ENCODE assay signal across 16 mouse cellular contexts in genomic region chr2:25174866-25175689, GRCm38 (mm10). TPM values are rescaled to one million over a fixed set of nuclear protein-coding genes. Genes with fewer than 3 reads are reported as not detected.
DNase-seq lines count a peak whose midpoint lies in the region; ATAC-seq and TF ChIP-seq lines count a peak whose summit lies in the region.
"Had no signal": no experiment of that assay in that cellular context is flagged by ENCODE, and none has a peak within 500 bp of the region (broad histone marks: within the 10 kb centered on the region; RNA-seq: fewer than 3 reads in every experiment).

No protein-coding gene starts in this region.

- H3K36me3 ChIP-seq in CH12.LX (replicated peaks in 1 of 2; ENCODE audit: control insufficient read depth in 1 of 2, insufficient read depth in 1 of 2, low read length in 1 of 2), result no peaks in the 10 kb centered on the region
- no peaks in the 10 kb centered on the region for H3K36me3 ChIP-seq in kidney, embryonic 14.5 days (ENCODE audit: control insufficient read depth, insufficient read depth, low read length)
- H3K36me3 ChIP-seq in liver, embryonic 12.5 days, result no peaks in the 10 kb centered on the region
- H3K36me3 ChIP-seq: embryonic facial prominence, embryonic 15.5 days; forebrain, embryonic 15.5 days; limb, embryonic 13.5 days had no signal

- H3K79me2 ChIP-seq in CH12.LX (replicated peaks; ENCODE audit: control insufficient read depth, extremely low read depth, insufficient read depth, poor library complexity, severe bottlenecking), result no peaks in the 10 kb centered on the region

- H3K4me2 ChIP-seq in CH12.LX (ENCODE audit: insufficient read depth, low read depth, poor library complexity, severe bottlenecking), result no peak overlapping the region
- H3K4me2 ChIP-seq in kidney, embryonic 14.5 days (replicated peaks; ENCODE audit: low read depth, low read length), result no peak overlapping the region; the same call in 1 of the 2 replicates
- peak overlapping the region; percentile 11 for H3K4me2 ChIP-seq in liver, embryonic 12.5 days
- H3K4me2 ChIP-seq: embryonic facial prominence, embryonic 15.5 days; forebrain, embryonic 15.5 days; limb, embryonic 13.5 days had no signal

- peaks cover 66% of the 10 kb centered on the region for H3K27me3 ChIP-seq in CH12.LX (replicated peaks)
- H3K27me3 ChIP-seq in kidney, embryonic 14.5 days (ENCODE audit: control insufficient read depth, insufficient read depth, low read length), result peaks cover 9% of the 10 kb centered on the region; the same call in 1 of the 2 replicates
- peaks cover 37% of the 10 kb centered on the region for H3K27me3 ChIP-seq in liver, embryonic 12.5 days (replicated peaks)
- H3K27me3 ChIP-seq: forebrain, embryonic 15.5 days had no signal

- peak; percentile 36 for DNase-seq in 416B (ENCODE audit: low read depth)
- DNase-seq in CH12.LX (ENCODE audit: extremely low read depth), result no peak
- no peak for DNase-seq in layer of hippocampus, adult 18-20 months (ENCODE audit: low spot score in 2 of 2)
- DNase-seq in frontal cortex, postnatal 14 days (ENCODE audit: low spot score in 2 of 2), result no peak
- DNase-seq: adrenal gland, postnatal 10 days; gastrocnemius, postnatal 25 days; heart, postnatal 10 days; thymus, postnatal 36 days had no signal

- no peak for TF ChIP-seq EP300 in CH12.LX (IDR thresholded peaks at IDR 0.05; ENCODE audit: low read length)

- in situ Hi-C loops in CH12.LX (cut with MboI; ENCODE audit: low pct_ligation_motif_present, low pct_unique_long_range_greater_than_20kb, low sequenced_read_pairs), result no loop called here

- H3K9ac ChIP-seq in CH12.LX (ENCODE audit: insufficient read depth, low read depth), result no peak overlapping the region
- H3K9ac ChIP-seq in kidney, embryonic 14.5 days (ENCODE audit: low read depth, low read length), result no peak overlapping the region
- peak overlapping the region; percentile 1; the same call in 1 of the 2 replicates for H3K9ac ChIP-seq in liver, embryonic 12.5 days
- H3K9ac ChIP-seq: embryonic facial prominence, embryonic 15.5 days; forebrain, embryonic 15.5 days; limb, embryonic 13.5 days had no signal

- no peak overlapping the region for H3K27ac ChIP-seq in CH12.LX (ENCODE audit: insufficient read depth, low read depth)
- peak overlapping the region; percentile 32; the same call in 1 of the 2 replicates for H3K27ac ChIP-seq in kidney, embryonic 14.5 days (ENCODE audit: low read depth, low read length)
- H3K27ac ChIP-seq in liver, embryonic 12.5 days, result peak overlapping the region; percentile 45
- H3K27ac ChIP-seq: embryonic facial prominence, embryonic 15.5 days; forebrain, embryonic 15.5 days; limb, embryonic 13.5 days had no signal

- ATAC-seq in kidney, embryonic 14.5 days (ENCODE audit: low FRiP score, low TSS enrichment), result no peak
- ATAC-seq in liver, embryonic 12.5 days, result peak; percentile 53
- ATAC-seq in megakaryocyte-erythroid progenitor cell, adult 5-6 weeks (replicated peaks; ENCODE audit: low FRiP score, low TSS enrichment, poor library complexity, severe bottlenecking), result no peak
- ATAC-seq: forebrain, embryonic 15.5 days; inflammation-experienced regulatory T-cells, adult 6 months had no signal

- no peak for TF ChIP-seq RAD21 in CH12.LX (IDR thresholded peaks at IDR 0.05; ENCODE audit: low read depth, low read length)

- no peak for TF ChIP-seq POLR2A in CH12.LX (IDR thresholded peaks at IDR 0.05; ENCODE audit: low read depth, low read length)

- dilution Hi-C loops in CH12.LX (cut with MboI; ENCODE audit: extremely low pct_ligation_motif_present, extremely low pct_unique_long_range_greater_than_20kb, low sequenced_read_pairs), result no loop called here

- H3K4me1 ChIP-seq in CH12.LX (ENCODE audit: control insufficient read depth in 1 of 2, insufficient read depth in 2 of 2), result peaks cover 15 to 17% of the 10 kb centered on the region in 2 experiments
- H3K4me1 ChIP-seq in kidney, embryonic 14.5 days (ENCODE audit: control insufficient read depth, insufficient read depth, low read length), result peaks cover 40% of the 10 kb centered on the region
- peaks cover 88% of the 10 kb centered on the region for H3K4me1 ChIP-seq in liver, embryonic 12.5 days

- no peak for TF ChIP-seq CTCF in CH12.LX (conservative IDR thresholded peaks at IDR 0.05 in 1 of 2, IDR thresholded peaks at IDR 0.05 in 1 of 2; ENCODE audit: low read depth in 2 of 2, low read length in 2 of 2)

- H3K9me3 ChIP-seq in CH12.LX (replicated peaks; ENCODE audit: low read length), result no peaks in the 10 kb centered on the region
- no peaks in the 10 kb centered on the region for H3K9me3 ChIP-seq in kidney, embryonic 14.5 days (ENCODE audit: control insufficient read depth, low read length)
- H3K9me3 ChIP-seq in liver, embryonic 12.5 days (replicated peaks), result no peaks in the 10 kb centered on the region
- H3K9me3 ChIP-seq: embryonic facial prominence, embryonic 15.5 days; forebrain, embryonic 15.5 days; limb, embryonic 13.5 days had no signal

- 52% methylated on average over 7 of the region's 7 CpGs for WGBS in kidney, embryonic 14.5 days
- 37% methylated on average over 7 of the region's 7 CpGs for WGBS in liver, embryonic 12.5 days (ENCODE audit: insufficient replicate concordance)

- no peak overlapping the region for H3K4me3 ChIP-seq in CH12.LX (replicated peaks in 1 of 3; ENCODE audit: low read depth in 2 of 3, low read length in 2 of 3, poor library complexity in 1 of 3)
- no peak overlapping the region for H3K4me3 ChIP-seq in kidney, embryonic 14.5 days (ENCODE audit: low read length)
- H3K4me3 ChIP-seq in liver, embryonic 12.5 days, result no peak overlapping the region
- H3K4me3 ChIP-seq: embryonic facial prominence, embryonic 15.5 days; forebrain, embryonic 15.5 days; limb, embryonic 13.5 days had no signal

TF ChIP-seq in CH12.LX, 34 proteins besides CTCF, POLR2A, EP300 and RAD21:
- TF ChIP-seq E2F4 (IDR thresholded peaks at IDR 0.05; ENCODE audit: insufficient replicate concordance, low read depth, low read length) (no peak), CHD2 (IDR thresholded peaks at IDR 0.05; ENCODE audit: low read length) (peak; percentile 41; the same call in 1 of the 2 replicates)
TF ChIP-seq in CH12.LX: peak in this region for 1.

RNA-seq across cellular contexts. Expression of gene Nrarp, which starts 5.5 kb away (rescaled TPM):
- total RNA-seq in CH12.LX (2012; rRNA removed) (3.1 TPM in 2 replicates), CH12.LX (2014; rRNA removed) (0.24 and 0.35 TPM in 2 replicates)
- 0.14 and 0.20 TPM in 2 replicates for polyA plus RNA-seq in CH12.LX (2012; ENCODE audit: insufficient read length, low read depth)
- polyA plus RNA-seq in kidney, embryonic 14.5 days (2014; fragmentation: Nextera tagmentation; extraction: Ambion mirVana), result 8.7 and 21.0 TPM in 2 replicates
- 5.9 and 6.2 TPM in 2 replicates for polyA plus RNA-seq in liver, embryonic 12.5 days (2016; fragmentation: Nextera tagmentation; extraction: Ambion mirVana)
- total RNA-seq in megakaryocyte-erythroid progenitor cell, adult 5-6 weeks (2014; fragmentation: Nextera tagmentation), result 3.5 and 4.6 TPM in 2 replicates
- 1.3 and 2.4 TPM in 2 replicates for total RNA-seq in megakaryocyte-erythroid progenitor cell, adult 5-6 weeks (2017)
- total RNA-seq in layer of hippocampus, adult 18-20 months (2021), result 10 to 100 TPM; 19.5 to 21.0 TPM

RNA-seq across cellular contexts. Expression of gene Tor4a, which starts 21.6 kb away (rescaled TPM):
- 17.5 and 20.4 TPM in 2 replicates for total RNA-seq in CH12.LX (2012; rRNA removed)
- 12.6 and 13.1 TPM in 2 replicates for total RNA-seq in CH12.LX (2014; rRNA removed)
- 15.3 TPM in 2 replicates for polyA plus RNA-seq in CH12.LX (2012; ENCODE audit: insufficient read length, low read depth)
- polyA plus RNA-seq in kidney, embryonic 14.5 days (2014; fragmentation: Nextera tagmentation; extraction: Ambion mirVana), result 6.8 and 11.3 TPM in 2 replicates
- polyA plus RNA-seq in liver, embryonic 12.5 days (2016; fragmentation: Nextera tagmentation; extraction: Ambion mirVana), result 7.2 and 7.4 TPM in 2 replicates
- 12.6 and 13.0 TPM in 2 replicates for total RNA-seq in megakaryocyte-erythroid progenitor cell, adult 5-6 weeks (2014; fragmentation: Nextera tagmentation)
- total RNA-seq in megakaryocyte-erythroid progenitor cell, adult 5-6 weeks (2017), result 8.0 and 11.8 TPM in 2 replicates
- total RNA-seq in layer of hippocampus, adult 18-20 months (2021), result 1 to 10 TPM; 1.9 to 2.3 TPM

RNA-seq across cellular contexts. Expression of gene Nelfb, which starts 36.2 kb away (rescaled TPM):
- total RNA-seq in CH12.LX (2012; rRNA removed) (57.0 and 58.7 TPM in 2 replicates), CH12.LX (2014; rRNA removed) (42.0 and 53.6 TPM in 2 replicates)
- polyA plus RNA-seq in CH12.LX (2012; ENCODE audit: insufficient read length, low read depth), result 52.5 and 58.0 TPM in 2 replicates
- 72.7 and 101 TPM in 2 replicates for polyA plus RNA-seq in kidney, embryonic 14.5 days (2014; fragmentation: Nextera tagmentation; extraction: Ambion mirVana)
- polyA plus RNA-seq in liver, embryonic 12.5 days (2016; fragmentation: Nextera tagmentation; extraction: Ambion mirVana), result 56.7 and 61.5 TPM in 2 replicates
- 50.8 and 67.6 TPM in 2 replicates for total RNA-seq in megakaryocyte-erythroid progenitor cell, adult 5-6 weeks (2014; fragmentation: Nextera tagmentation)
- total RNA-seq in megakaryocyte-erythroid progenitor cell, adult 5-6 weeks (2017), result 26.4 and 28.2 TPM in 2 replicates
- total RNA-seq in layer of hippocampus, adult 18-20 months (2021), result 10 to 100 TPM; 56.7 to 60.0 TPM

RNA-seq across cellular contexts. Expression of gene Stpg3, which starts 39.4 kb away (rescaled TPM):
- total RNA-seq in CH12.LX (2012; rRNA removed) (not detected in 2 replicates), CH12.LX (2014; rRNA removed) (not detected in 2 replicates)
- not detected in 2 replicates for polyA plus RNA-seq in CH12.LX (2012; ENCODE audit: insufficient read length, low read depth)
- polyA plus RNA-seq in kidney, embryonic 14.5 days (2014; fragmentation: Nextera tagmentation; extraction: Ambion mirVana), result 0.49 and 0.54 TPM in 2 replicates
- polyA plus RNA-seq in liver, embryonic 12.5 days (2016; fragmentation: Nextera tagmentation; extraction: Ambion mirVana), result not detected in 2 replicates
- total RNA-seq in megakaryocyte-erythroid progenitor cell, adult 5-6 weeks (2014; fragmentation: Nextera tagmentation), result not detected in 2 replicates
- 3.2 TPM in 1 of 2 replicates, not detected in the other for total RNA-seq in megakaryocyte-erythroid progenitor cell, adult 5-6 weeks (2017)
- total RNA-seq in layer of hippocampus, adult 18-20 months (2021), result under 1 TPM; 0.18 to 0.25 TPM
- total RNA-seq: adrenal gland, postnatal 10 days; gastrocnemius, postnatal 25 days; heart, postnatal 10 days; neutrophil, adult 5-6 weeks had no signal
- polyA plus RNA-seq: embryonic facial prominence, embryonic 15.5 days; forebrain, embryonic 15.5 days; inflammation-experienced regulatory T-cells, adult 6 months had no signal

RNA-seq across cellular contexts. Expression of gene Fam166a, which starts 43.5 kb away (rescaled TPM):
- total RNA-seq in CH12.LX (2012; rRNA removed), result 0.38 and 0.42 TPM in 2 replicates
- total RNA-seq in CH12.LX (2014; rRNA removed), result not detected in 2 replicates
- polyA plus RNA-seq in CH12.LX (2012; ENCODE audit: insufficient read length, low read depth), result 23.4 and 35.0 TPM in 2 replicates
- polyA plus RNA-seq in kidney, embryonic 14.5 days (2014; fragmentation: Nextera tagmentation; extraction: Ambion mirVana), result 0.55 TPM in 1 of 2 replicates, not detected in the other
- polyA plus RNA-seq in liver, embryonic 12.5 days (2016; fragmentation: Nextera tagmentation; extraction: Ambion mirVana), result 1.2 TPM in 1 of 2 replicates, not detected in the other
- not detected in 2 replicates for total RNA-seq in megakaryocyte-erythroid progenitor cell, adult 5-6 weeks (2014; fragmentation: Nextera tagmentation)
- not detected in 2 replicates for total RNA-seq in megakaryocyte-erythroid progenitor cell, adult 5-6 weeks (2017)
- total RNA-seq in layer of hippocampus, adult 18-20 months (2021), result under 1 TPM in 1 of 2 experiments, not detected in 1; 0.69 TPM
- total RNA-seq: adrenal gland, postnatal 10 days; gastrocnemius, postnatal 25 days; heart, postnatal 10 days; neutrophil, adult 5-6 weeks had no signal
- polyA plus RNA-seq: forebrain, embryonic 15.5 days; inflammation-experienced regulatory T-cells, adult 6 months; limb, embryonic 13.5 days had no signal
